Mouse (Mus musculus): ENCODE data around the gene Noct.

The Noct gene

GRCm38 (mm10) chr3:51270069-51270817 is 46.0 kb downstream of the Noct start:
- DNase-seq (ENCODE audit: extremely low read depth, low read depth, low spot score): no peak

- peak; percentile 78 for DNase-seq (ENCODE audit: extremely low read depth, low read depth, low spot score)
Measured at GRCm38 (mm10) chr3:51275956-51276398, 51.7 kb downstream of the Noct start.

GRCm38 (mm10) chr3:51276421-51277111 is 52.3 kb downstream of the Noct start:
- no peak for DNase-seq (ENCODE audit: extremely low read depth, low read depth, low spot score)

- no peak for DNase-seq (ENCODE audit: extremely low read depth, low read depth, low spot score)
Measured at GRCm38 (mm10) chr3:51277201-51278150, 53.2 kb downstream of the Noct start.

GRCm38 (mm10) chr3:51278433-51278832 is 54.2 kb downstream of the Noct start:
- DNase-seq (ENCODE audit: extremely low read depth, low read depth, low spot score): no peak

- no peak for DNase-seq (ENCODE audit: extremely low read depth, low read depth, low spot score)
Measured at GRCm38 (mm10) chr3:51281727-51282126, 57.5 kb downstream of the Noct start.

- no peak for DNase-seq (ENCODE audit: extremely low read depth, low read depth, low spot score)
Measured at GRCm38 (mm10) chr3:51284375-51284774, 60.1 kb downstream of the Noct start.

- DNase-seq (ENCODE audit: extremely low read depth, low read depth, low spot score): no peak
Measured at GRCm38 (mm10) chr3:51288880-51289821, 64.9 kb downstream of the Noct start.

GRCm38 (mm10) chr3:51294251-51294650 is 70.0 kb downstream of the Noct start:
- DNase-seq (ENCODE audit: extremely low read depth, low read depth, low spot score): no peak

GRCm38 (mm10) chr3:51295225-51295624 is 71.0 kb downstream of the Noct start:
- no peak for DNase-seq (ENCODE audit: extremely low read depth, low read depth, low spot score)

GRCm38 (mm10) chr3:51296790-51297189 is 72.5 kb downstream of the Noct start:
- peak; percentile 59 for DNase-seq (ENCODE audit: extremely low read depth, low read depth, low spot score)
